Mouse (Mus musculus): ENCODE results near the gene Itih4. TPM values are rescaled to one million over a fixed set of nuclear protein-coding genes. Genes with fewer than 3 reads are reported as not detected.

Gene Itih4
- polyA plus RNA-seq, 1 experiment from 2014 or later = not detected

Other genes with a start within 250 kb of the Itih4 start
- gene Rft1, start 232.1 kb upstream of the Itih4 start, polyA plus RNA-seq (2016; fragmentation: Nextera tagmentation; extraction: Ambion mirVana) = 15.5 and 15.7 TPM in 2 replicates
- gene Sfmbt1, start 171.6 kb upstream of the Itih4 start, polyA plus RNA-seq (2016; fragmentation: Nextera tagmentation; extraction: Ambion mirVana) = 17.0 and 18.5 TPM in 2 replicates
- 29.5 and 30.2 TPM in 2 replicates for gene Tmem110, start 60.9 kb upstream of the Itih4 start, polyA plus RNA-seq (2016; fragmentation: Nextera tagmentation; extraction: Ambion mirVana)
- gene Mustn1, start 7.3 kb upstream of the Itih4 start, polyA plus RNA-seq (2016; fragmentation: Nextera tagmentation; extraction: Ambion mirVana) = 0.52 and 0.67 TPM in 2 replicates
- gene Itih3, start 37.3 kb downstream of the Itih4 start, polyA plus RNA-seq (2016; fragmentation: Nextera tagmentation; extraction: Ambion mirVana) = 0.36 TPM in 1 of 2 replicates, not detected in the other
- gene Itih1, start 56.8 kb downstream of the Itih4 start, polyA plus RNA-seq (2016; fragmentation: Nextera tagmentation; extraction: Ambion mirVana) = not detected in 2 replicates
- 20.2 and 22.1 TPM in 2 replicates for gene Nek4, start 64.9 kb downstream of the Itih4 start, polyA plus RNA-seq (2016; fragmentation: Nextera tagmentation; extraction: Ambion mirVana)
- 37.0 and 40.2 TPM in 2 replicates for gene Glt8d1, start 114.9 kb downstream of the Itih4 start, polyA plus RNA-seq (2016; fragmentation: Nextera tagmentation; extraction: Ambion mirVana)
- gene Spcs1, start 115.2 kb downstream of the Itih4 start, polyA plus RNA-seq (2016; fragmentation: Nextera tagmentation; extraction: Ambion mirVana) = 255 and 262 TPM in 2 replicates
- 153 and 163 TPM in 2 replicates for gene Pbrm1, start 132.7 kb downstream of the Itih4 start, polyA plus RNA-seq (2016; fragmentation: Nextera tagmentation; extraction: Ambion mirVana)
- gene Gnl3, start 132.7 kb downstream of the Itih4 start, polyA plus RNA-seq (2016; fragmentation: Nextera tagmentation; extraction: Ambion mirVana) = 149 and 151 TPM in 2 replicates
- gene Smim4, start 242.5 kb downstream of the Itih4 start, polyA plus RNA-seq (2016; fragmentation: Nextera tagmentation; extraction: Ambion mirVana) = 62.3 and 63.3 TPM in 2 replicates
- gene Nt5dc2, start 244.6 kb downstream of the Itih4 start, polyA plus RNA-seq (2016; fragmentation: Nextera tagmentation; extraction: Ambion mirVana) = 589 and 605 TPM in 2 replicates